Mouse (Mus musculus) hindbrain, embryonic 14.5 days (tissue): ENCODE data around the gene F12. TPM values are rescaled to one million over a fixed set of nuclear protein-coding genes. Genes with fewer than 3 reads are reported as not detected.

Experiments
- ATAC-seq: fragments of 200-750 bp; cut with Nextera tagmentation; 2 replicates; pipeline ENCODE4 v1.8.0; 2017; ENCODE audit warnings: moderate number of reproducible peaks, mild to moderate bottlenecking, moderate TSS enrichment, moderate library complexity; ENCODE audit not compliant: low FRiP score
- DNase-seq: peaks from one replicate; pipeline ENCODE4 v3.0.0-alpha.2; 2015; ENCODE audit warnings: low spot score
- H3K27ac ChIP-seq: fragments of 300-500 bp; sonication (generic); 2 replicates; pipeline ENCODE4 v1.5.1; 2014; ENCODE audit warnings: mild to moderate bottlenecking, moderate library complexity
- H3K27me3 ChIP-seq: fragments of 300-500 bp; sonication (generic); 2 replicates; pipeline ENCODE4 v1.6.1; 2014; ENCODE audit warnings: mild to moderate bottlenecking, low read length, mixed read lengths; ENCODE audit not compliant: control insufficient read depth, insufficient read depth
- H3K36me3 ChIP-seq: fragments of 300-500 bp; sonication (generic); replicated peaks from 2 replicates; pipeline ENCODE4 v1.6.1; 2014; ENCODE audit not compliant: control insufficient read depth, insufficient read depth
- H3K4me1 ChIP-seq: fragments of 300-500 bp; sonication (generic); replicated peaks from 2 replicates; pipeline ENCODE4 v1.6.1; 2014; ENCODE audit warnings: antibody characterized with exemption, low read length, mixed read lengths; ENCODE audit not compliant: control insufficient read depth, insufficient read depth
- H3K4me2 ChIP-seq: fragments of 300-500 bp; sonication (generic); replicated peaks from 2 replicates; pipeline ENCODE4 v1.6.1; 2014; ENCODE audit warnings: mild to moderate bottlenecking, moderate library complexity
- H3K4me3 ChIP-seq: fragments of 300-500 bp; sonication (generic); replicated peaks from 2 replicates; pipeline ENCODE4 v1.5.1; 2014; ENCODE audit warnings: mild to moderate bottlenecking, low read length
- H3K9ac ChIP-seq: fragments of 300-500 bp; sonication (generic); 2 replicates; pipeline ENCODE4 v1.6.1; 2014
- H3K9me3 ChIP-seq: fragments of 300-500 bp; sonication (generic); 2 replicates; pipeline ENCODE4 v1.6.1; 2016; ENCODE audit warnings: low read length; ENCODE audit not compliant: control insufficient read depth
- WGBS: fragments of 180-500 bp; shearing (Covaris S2); extraction: QIAGEN DNeasy Blood & Tissue Kit; methylation state at CpG from one replicate; pipeline ENCODE4 v1.1.7; 2014; 5-methylcytosine and 5-hydroxymethylcytosine counted together
- polyA plus RNA-seq: library from polyadenylated mRNA; unstranded; fragments of >200 nt; fragmentation: Nextera tagmentation; extraction: Ambion mirVana; gene quantifications from 2 replicates; pipeline ENCODE4 v1.2.1, GENCODE M21; 2014

F12 gene
- polyA plus RNA-seq, 1 experiment from 2014 or later: 0.09 TPM

GRCm38 (mm10) chr13:55471156-55471818, 44.7 kb upstream of the F12 start:
- no peaks in the 10 kb centered on the region for H3K27me3 ChIP-seq
- H3K4me1 ChIP-seq: peaks cover 86% of the 10 kb centered on the region
- H3K27ac ChIP-seq: peak overlapping the region; percentile 93
- 1% methylated on average over 54 of the region's 54 CpGs for WGBS
- ATAC-seq (peak; percentile 58), DNase-seq (peak; percentile 90)
- peak overlapping the region; percentile 98 for H3K4me2 ChIP-seq
- peak overlapping the region; percentile 87 for H3K9ac ChIP-seq
- H3K9me3 ChIP-seq: no peaks in the 10 kb centered on the region
- H3K4me3 ChIP-seq: peak overlapping the region; percentile 50
- H3K36me3 ChIP-seq: peaks cover 40% of the 10 kb centered on the region

GRCm38 (mm10) chr13:55470372-55470771, 43.8 kb upstream of the F12 start:
- Histone ChIP-seq H3K9ac (peak overlapping the region; percentile 87), H3K4me1 (peaks cover 94% of the 10 kb centered on the region), H3K27me3 (no peaks in the 10 kb centered on the region), H3K9me3 (no peaks in the 10 kb centered on the region), H3K4me3 (peak overlapping the region; percentile 50; the same call in 1 of the 2 replicates), H3K4me2 (peak overlapping the region; percentile 98; the same call in 1 of the 2 replicates), H3K36me3 (peaks cover 31% of the 10 kb centered on the region), H3K27ac (peak overlapping the region; percentile 93)
- 24% methylated on average over 9 of the region's 9 CpGs for WGBS
- DNase-seq (no peak), ATAC-seq (no peak)

GRCm38 (mm10) chr13:55468851-55469560, 42.4 kb upstream of the F12 start:
- H3K4me3 ChIP-seq: no peak overlapping the region
- H3K4me1 ChIP-seq: peaks cover 87% of the 10 kb centered on the region
- H3K27me3 ChIP-seq: no peaks in the 10 kb centered on the region
- no peaks in the 10 kb centered on the region for H3K9me3 ChIP-seq
- H3K36me3 ChIP-seq: peaks cover 18% of the 10 kb centered on the region
- WGBS: 33% methylated on average over 13 of the region's 13 CpGs
- DNase-seq (no peak), ATAC-seq (no peak)
- H3K4me2 ChIP-seq: 0 out of 2 replicates have a peak overlapping the region, but pooled peaks have one; percentile 12
- H3K9ac ChIP-seq: no peak overlapping the region
- H3K27ac ChIP-seq: no peak overlapping the region

GRCm38 (mm10) chr13:55465830-55466440, 39.3 kb upstream of the F12 start:
- peak overlapping the region; percentile 66 for H3K4me3 ChIP-seq
- peak overlapping the region; percentile 79 for H3K4me2 ChIP-seq
- peaks cover 68% of the 10 kb centered on the region for H3K4me1 ChIP-seq
- peaks cover 9% of the 10 kb centered on the region for H3K36me3 ChIP-seq
- no peaks in the 10 kb centered on the region for H3K27me3 ChIP-seq
- H3K9me3 ChIP-seq: no peaks in the 10 kb centered on the region
- peak overlapping the region; percentile 99 for H3K27ac ChIP-seq
- peak overlapping the region; percentile 83 for H3K9ac ChIP-seq
- DNase-seq: no peak
- WGBS: 58% methylated on average over 5 of the region's 5 CpGs
- ATAC-seq: no peak

GRCm38 (mm10) chr13:55465184-55465583, 38.6 kb upstream of the F12 start:
- Histone ChIP-seq H3K36me3 (peaks cover 10% of the 10 kb centered on the region), H3K9me3 (no peaks in the 10 kb centered on the region), H3K4me2 (peak overlapping the region; percentile 79), H3K27ac (peak overlapping the region; percentile 99), H3K4me3 (peak overlapping the region; percentile 66), H3K27me3 (no peaks in the 10 kb centered on the region), H3K9ac (peak overlapping the region; percentile 83), H3K4me1 (peaks cover 61% of the 10 kb centered on the region)
- ATAC-seq (peak; percentile 15; the same call in 1 of the 2 replicates), DNase-seq (no peak)
- 0% methylated on average over 3 of the region's 3 CpGs for WGBS

GRCm38 (mm10) chr13:55464027-55464884, 37.7 kb upstream of the F12 start, which contains the start of gene Prr7:
Gene Prr7, plus strand, starts transcription at chr13:55464267.
- H3K36me3 ChIP-seq: peaks cover 19% of the 10 kb centered on the region
- H3K9me3 ChIP-seq: no peaks in the 10 kb centered on the region
- H3K9ac ChIP-seq: peak within 1 kb of the TSS; percentile 83
- peak; percentile 81 for DNase-seq
- no peaks in the 10 kb centered on the region for H3K27me3 ChIP-seq
- H3K27ac ChIP-seq: peak within 1 kb of the TSS; percentile 99
- peak within 1 kb of the TSS; percentile 79 for H3K4me2 ChIP-seq
- ATAC-seq: peak; percentile 80
- peak within 1 kb of the TSS; percentile 66 for H3K4me3 ChIP-seq
- H3K4me1 ChIP-seq: peaks cover 51% of the 10 kb centered on the region
- WGBS: under 1% methylated on average over 70 of the region's 84 CpGs

GRCm38 (mm10) chr13:55463399-55464026, 36.9 kb upstream of the F12 start:
- peak overlapping the region; percentile 66 for H3K4me3 ChIP-seq
- peaks cover 26% of the 10 kb centered on the region for H3K36me3 ChIP-seq
- 9% methylated on average over 14 of the region's 14 CpGs for WGBS
- H3K4me1 ChIP-seq: peaks cover 44% of the 10 kb centered on the region
- peak overlapping the region; percentile 79 for H3K4me2 ChIP-seq
- H3K27me3 ChIP-seq: no peaks in the 10 kb centered on the region
- H3K9ac ChIP-seq: peak overlapping the region; percentile 83
- ATAC-seq: no peak; the same call in 1 of the 2 replicates
- DNase-seq: no peak
- H3K27ac ChIP-seq: peak overlapping the region; percentile 99
- no peaks in the 10 kb centered on the region for H3K9me3 ChIP-seq

GRCm38 (mm10) chr13:55462965-55463364, 36.4 kb upstream of the F12 start:
- Histone ChIP-seq H3K36me3 (peaks cover 32% of the 10 kb centered on the region), H3K27me3 (no peaks in the 10 kb centered on the region), H3K27ac (0 out of 2 replicates have a peak overlapping the region, but pooled peaks have one; percentile 99), H3K4me3 (0 out of 2 replicates have a peak overlapping the region, but pooled peaks have one; percentile 66), H3K9me3 (no peaks in the 10 kb centered on the region), H3K4me1 (peaks cover 38% of the 10 kb centered on the region), H3K9ac (no peak overlapping the region), H3K4me2 (peak overlapping the region; percentile 79)
- WGBS: 54% methylated on average over 2 of the region's 2 CpGs
- ATAC-seq (no peak), DNase-seq (no peak)
